Mouse (Mus musculus): Measurements from ENCODE around the gene Csnka2ip.

Gene Csnka2ip

GRCm38 (mm10) chr16:64602308-64602707, at the start of gene Csnka2ip:
TSS of gene Csnka2ip (minus strand) at chr16:64602408.
- DNase-seq (ENCODE audit: low spot score in 2 of 2), result no peak

GRCm38 (mm10) chr16:64649594-64650290, 47.5 kb upstream of the Csnka2ip start:
- no peak for DNase-seq (ENCODE audit: low spot score in 2 of 2)

GRCm38 (mm10) chr16:64647771-64648170, 45.6 kb upstream of the Csnka2ip start:
- no peak for DNase-seq (ENCODE audit: low spot score in 2 of 2)

- DNase-seq (ENCODE audit: low spot score in 2 of 2), result no peak
These were observed 32.9 kb upstream of the Csnka2ip start for GRCm38 (mm10) chr16:64635110-64635509.

GRCm38 (mm10) chr16:64620116-64620515, 17.9 kb upstream of the Csnka2ip start:
- no peak for DNase-seq (ENCODE audit: low spot score in 2 of 2)

- no peak for DNase-seq (ENCODE audit: low spot score in 2 of 2)
These were observed 12.4 kb upstream of the Csnka2ip start for GRCm38 (mm10) chr16:64614648-64615047.

GRCm38 (mm10) chr16:64607793-64608192, 5.6 kb upstream of the Csnka2ip start:
- no peak for DNase-seq (ENCODE audit: low spot score in 2 of 2)

- DNase-seq (ENCODE audit: low spot score in 2 of 2), result no peak
These were observed 15.4 kb downstream of the Csnka2ip start for GRCm38 (mm10) chr16:64586825-64587224.

GRCm38 (mm10) chr16:64586262-64586619, 16.0 kb downstream of the Csnka2ip start:
- no peak for DNase-seq (ENCODE audit: low spot score in 2 of 2)

GRCm38 (mm10) chr16:64585599-64586261, 16.5 kb downstream of the Csnka2ip start:
- no peak for DNase-seq (ENCODE audit: low spot score in 2 of 2)

- DNase-seq (ENCODE audit: low spot score in 2 of 2), result no peak
These were observed 17.6 kb downstream of the Csnka2ip start for GRCm38 (mm10) chr16:64584591-64584990.

- DNase-seq (ENCODE audit: low spot score in 2 of 2), result no peak
These were observed 18.8 kb downstream of the Csnka2ip start for GRCm38 (mm10) chr16:64583406-64583805.

GRCm38 (mm10) chr16:64569496-64569895, 32.7 kb downstream of the Csnka2ip start:
- no peak for DNase-seq (ENCODE audit: low spot score in 2 of 2)

- DNase-seq (ENCODE audit: low spot score in 2 of 2), result no peak
These were observed 39.1 kb downstream of the Csnka2ip start for GRCm38 (mm10) chr16:64563081-64563480.

- no peak for DNase-seq (ENCODE audit: low spot score in 2 of 2)
These were observed 43.7 kb downstream of the Csnka2ip start for GRCm38 (mm10) chr16:64558518-64558917.

GRCm38 (mm10) chr16:64526883-64527282, 75.3 kb downstream of the Csnka2ip start:
- DNase-seq (ENCODE audit: low spot score in 2 of 2), result no peak

- DNase-seq (ENCODE audit: low spot score in 2 of 2), result no peak
These were observed 78.1 kb downstream of the Csnka2ip start for GRCm38 (mm10) chr16:64524051-64524645.

- DNase-seq (ENCODE audit: low spot score in 2 of 2), result no peak
These were observed 88.8 kb downstream of the Csnka2ip start for GRCm38 (mm10) chr16:64513423-64513822.
